Mouse (Mus musculus) heart, embryonic 13.5 days (tissue): ENCODE data around the gene Irs1. TPM values are rescaled to one million over a fixed set of nuclear protein-coding genes. Genes with fewer than 3 reads are reported as not detected.
A peak's percentile ranks its signal among the peaks of the same experiment; 100 is the strongest.

ENCODE experiments used
- ATAC-seq: fragments of 200-750 bp; cut with Nextera tagmentation; 2 replicates; pipeline ENCODE4 v1.8.0; 2017; ENCODE audit warnings: moderate TSS enrichment; ENCODE audit not compliant: insufficient number of reproducible peaks, low FRiP score, low TSS enrichment; ENCODE audit errors: extremely low read depth
- H3K27ac ChIP-seq: fragments of 300-500 bp; sonication (generic); replicated peaks from 2 replicates; pipeline ENCODE4 v1.5.1; 2015; ENCODE audit warnings: moderate library complexity, mild to moderate bottlenecking, inconsistent platforms
- H3K27me3 ChIP-seq: fragments of 300-500 bp; sonication (generic); replicated peaks from 2 replicates; pipeline ENCODE4 v1.6.1; 2015; ENCODE audit warnings: mild to moderate bottlenecking, inconsistent platforms
- H3K36me3 ChIP-seq: fragments of 300-500 bp; sonication (generic); 2 replicates; pipeline ENCODE4 v1.6.1; 2015; ENCODE audit warnings: mild to moderate bottlenecking, inconsistent platforms
- H3K4me1 ChIP-seq: fragments of 300-500 bp; sonication (generic); 2 replicates; pipeline ENCODE4 v1.6.1; 2015; ENCODE audit warnings: inconsistent platforms
- H3K4me2 ChIP-seq: fragments of 300-500 bp; sonication (generic); 2 replicates; pipeline ENCODE4 v1.6.1; 2015; ENCODE audit warnings: inconsistent platforms, mild to moderate bottlenecking, moderate library complexity
- H3K4me3 ChIP-seq: fragments of 300-500 bp; sonication (generic); 2 replicates; pipeline ENCODE4 v1.5.1; 2015; ENCODE audit warnings: moderate library complexity, mild to moderate bottlenecking, inconsistent platforms
- H3K9ac ChIP-seq: fragments of 300-500 bp; sonication (generic); 2 replicates; pipeline ENCODE4 v1.6.1; 2015; ENCODE audit warnings: inconsistent platforms, mild to moderate bottlenecking, moderate library complexity
- H3K9me3 ChIP-seq: fragments of 300-500 bp; sonication (generic); 2 replicates; pipeline ENCODE4 v1.6.1; 2016; ENCODE audit warnings: inconsistent platforms
- WGBS: fragments of 180-500 bp; shearing (Covaris S2); methylation state at CpG from one replicate; pipeline ENCODE4 v1.1.7; 2015; ENCODE audit warnings: mixed read lengths; 5-methylcytosine and 5-hydroxymethylcytosine counted together
- polyA plus RNA-seq: library from polyadenylated mRNA; unstranded; fragments of >200 nt; fragmentation: Nextera tagmentation; extraction: Ambion mirVana; gene quantifications from 2 replicates; pipeline ENCODE4 v1.2.1, GENCODE M21; 2015

Irs1 gene
- polyA plus RNA-seq = 9.3 and 9.5 TPM in 2 replicates

GRCm38 (mm10) chr1:82291151-82291797 lies at the start of gene Irs1:
Irs1 (minus strand) TSS chr1:82291416.
- H3K36me3 ChIP-seq = peaks cover 25% of the 10 kb centered on the region
- ATAC-seq = peak; percentile 83
- H3K9me3 ChIP-seq = no peaks in the 10 kb centered on the region
- H3K4me3 ChIP-seq = peak within 1 kb of the TSS; percentile 80
- peak within 1 kb of the TSS; percentile 95 for H3K9ac ChIP-seq
- peaks cover 40% of the 10 kb centered on the region for H3K4me1 ChIP-seq
- H3K27me3 ChIP-seq = peaks cover 43% of the 10 kb centered on the region
- under 1% methylated on average over 43 of the region's 60 CpGs for WGBS
- H3K27ac ChIP-seq = peak within 1 kb of the TSS; percentile 98
- H3K4me2 ChIP-seq = peak within 1 kb of the TSS; percentile 72

DNA sequence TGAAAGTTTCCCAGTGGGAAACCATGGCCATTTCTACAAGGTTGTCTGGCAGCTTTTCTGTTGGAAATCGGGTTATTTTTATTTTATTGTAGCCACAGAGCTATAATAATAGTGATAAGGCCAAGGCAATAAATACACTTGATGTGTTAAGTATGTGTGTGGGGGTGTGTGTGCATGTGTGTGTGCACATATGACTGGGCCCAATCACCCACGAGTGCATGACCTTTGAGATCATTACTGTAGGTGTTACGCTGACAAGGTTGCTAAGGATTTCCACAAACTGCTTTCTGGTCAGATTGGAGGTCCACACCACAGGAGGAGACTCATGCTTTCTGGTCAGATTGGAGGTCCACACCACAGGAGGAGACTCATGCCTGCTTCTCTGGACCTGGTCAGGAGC lies 43.3 kb upstream of the Irs1 start:
- H3K27ac ChIP-seq = no peak overlapping the region
- H3K27me3 ChIP-seq = no peaks in the 10 kb centered on the region
- no peaks in the 10 kb centered on the region for H3K9me3 ChIP-seq
- no peaks in the 10 kb centered on the region for H3K4me1 ChIP-seq
- H3K4me3 ChIP-seq = no peak overlapping the region
- no peaks in the 10 kb centered on the region for H3K36me3 ChIP-seq
- WGBS = 87% methylated on average over 3 of the region's 3 CpGs
- no peak for ATAC-seq
- no peak overlapping the region for H3K9ac ChIP-seq
- H3K4me2 ChIP-seq = no peak overlapping the region

- no peak for ATAC-seq
- Histone ChIP-seq H3K4me2 (no peak overlapping the region), H3K9ac (no peak overlapping the region)
These were observed 38.7 kb upstream of the Irs1 start for GRCm38 (mm10) chr1:82329954-82330247.

DNA sequence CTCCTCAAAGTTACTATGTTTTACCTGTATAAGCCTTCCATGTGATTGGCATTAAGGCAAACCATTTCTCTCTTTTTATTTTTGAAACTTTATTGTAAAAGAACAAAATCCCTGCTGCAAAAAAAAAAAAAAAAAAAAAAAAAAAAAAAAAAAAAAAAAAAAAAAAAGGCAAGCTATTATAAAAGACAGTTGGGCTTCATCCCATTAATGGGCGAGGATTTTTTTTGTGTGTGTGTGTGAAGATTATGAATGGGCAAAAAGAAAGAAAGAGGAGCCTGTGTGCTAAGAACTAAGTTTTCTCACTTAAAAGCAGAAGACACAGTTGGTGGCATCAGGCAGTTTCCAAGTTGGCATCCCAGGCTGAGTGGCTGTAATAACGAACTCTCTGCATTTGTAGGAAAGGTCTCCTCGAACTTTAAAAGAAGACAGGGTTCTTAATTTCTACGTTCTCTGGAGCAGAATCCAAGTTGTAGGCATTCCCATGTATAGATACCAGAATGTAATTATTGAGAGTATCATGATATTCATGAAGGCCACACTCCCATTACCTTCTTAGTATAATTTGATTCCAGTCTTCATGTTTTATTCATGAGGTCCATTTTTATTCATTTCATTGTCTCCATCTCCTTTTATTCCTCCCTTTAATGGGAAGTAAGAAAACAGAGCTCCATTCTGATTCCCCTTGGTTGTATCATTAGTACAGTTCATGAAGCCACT lies 38.2 kb upstream of the Irs1 start:
- Histone ChIP-seq H3K27ac (no peak overlapping the region), H3K4me3 (no peak overlapping the region), H3K36me3 (no peaks in the 10 kb centered on the region), H3K9ac (no peak overlapping the region), H3K27me3 (no peaks in the 10 kb centered on the region), H3K4me2 (no peak overlapping the region), H3K9me3 (no peaks in the 10 kb centered on the region), H3K4me1 (peaks cover 4% of the 10 kb centered on the region; the same call in 1 of the 2 replicates)
- 78% methylated on average over 4 of the region's 4 CpGs for WGBS
- no peak for ATAC-seq

More at GRCm38 (mm10) chr1:82329954-82330247, 38.7 kb upstream of the Irs1 start:
- Histone ChIP-seq H3K27me3 (no peaks in the 10 kb centered on the region), H3K4me1 (no peaks in the 10 kb centered on the region), H3K9me3 (no peaks in the 10 kb centered on the region), H3K36me3 (no peaks in the 10 kb centered on the region), H3K4me3 (no peak overlapping the region), H3K27ac (no peak overlapping the region)

DNA sequence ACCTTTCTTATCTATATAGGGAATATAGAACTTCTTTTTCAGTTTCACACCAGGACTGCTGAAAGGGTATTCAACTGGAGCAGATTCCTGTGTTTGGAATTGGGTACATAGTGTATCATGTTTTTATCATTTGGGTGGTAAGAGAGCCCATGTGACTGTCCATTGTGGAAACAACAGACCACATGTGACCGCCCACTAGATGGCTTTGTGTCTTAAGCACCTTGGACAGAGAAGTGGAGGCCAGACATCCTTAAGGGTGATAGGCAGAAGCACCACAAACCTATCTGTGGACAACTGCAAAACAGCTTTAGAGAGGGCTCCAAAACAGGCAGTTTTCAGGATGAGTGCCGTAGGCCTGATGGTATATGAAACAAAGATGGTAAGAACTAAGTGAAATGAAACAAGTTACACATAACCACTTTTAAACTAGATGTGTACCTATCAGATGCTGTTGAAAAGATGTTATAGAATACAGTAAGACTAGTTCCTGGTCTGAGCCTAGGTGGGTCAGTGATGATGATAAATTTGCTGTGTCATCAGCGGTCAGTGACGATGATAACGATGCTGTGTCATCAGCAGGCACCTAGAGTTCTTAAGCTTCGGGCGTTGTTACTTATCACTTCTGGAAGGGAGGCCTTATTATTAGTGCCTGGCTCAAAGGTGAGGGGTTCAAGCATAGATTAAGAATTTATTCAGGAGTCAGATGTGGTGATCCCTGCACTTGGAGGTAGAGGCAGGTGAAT lies 37.0 kb upstream of the Irs1 start:
- no peak overlapping the region for H3K27ac ChIP-seq
- no peak overlapping the region for H3K9ac ChIP-seq
- H3K9me3 ChIP-seq = no peaks in the 10 kb centered on the region
- no peak overlapping the region for H3K4me2 ChIP-seq
- H3K27me3 ChIP-seq = no peaks in the 10 kb centered on the region
- no peaks in the 10 kb centered on the region for H3K36me3 ChIP-seq
- no peak for ATAC-seq
- no peak overlapping the region for H3K4me3 ChIP-seq
- WGBS = 77% methylated on average over 7 of the region's 7 CpGs
- peaks cover 10% of the 10 kb centered on the region for H3K4me1 ChIP-seq

GRCm38 (mm10) chr1:82326120-82326519 lies 34.9 kb upstream of the Irs1 start:
- 85% methylated on average over 5 of the region's 5 CpGs for WGBS
- Histone ChIP-seq H3K36me3 (no peaks in the 10 kb centered on the region), H3K4me2 (no peak overlapping the region), H3K4me1 (peaks cover 10% of the 10 kb centered on the region), H3K27me3 (no peaks in the 10 kb centered on the region), H3K9me3 (no peaks in the 10 kb centered on the region), H3K27ac (no peak overlapping the region), H3K9ac (no peak overlapping the region), H3K4me3 (no peak overlapping the region)
- ATAC-seq = no peak

- Histone ChIP-seq H3K4me1 (peaks cover 10% of the 10 kb centered on the region), H3K9ac (no peak overlapping the region), H3K9me3 (no peaks in the 10 kb centered on the region), H3K27me3 (no peaks in the 10 kb centered on the region), H3K27ac (no peak overlapping the region), H3K4me2 (no peak overlapping the region), H3K36me3 (no peaks in the 10 kb centered on the region), H3K4me3 (no peak overlapping the region)
- ATAC-seq = no peak
- WGBS = 39% methylated on average over 4 of the region's 4 CpGs
These were observed 33.0 kb upstream of the Irs1 start for GRCm38 (mm10) chr1:82324131-82324785.

DNA sequence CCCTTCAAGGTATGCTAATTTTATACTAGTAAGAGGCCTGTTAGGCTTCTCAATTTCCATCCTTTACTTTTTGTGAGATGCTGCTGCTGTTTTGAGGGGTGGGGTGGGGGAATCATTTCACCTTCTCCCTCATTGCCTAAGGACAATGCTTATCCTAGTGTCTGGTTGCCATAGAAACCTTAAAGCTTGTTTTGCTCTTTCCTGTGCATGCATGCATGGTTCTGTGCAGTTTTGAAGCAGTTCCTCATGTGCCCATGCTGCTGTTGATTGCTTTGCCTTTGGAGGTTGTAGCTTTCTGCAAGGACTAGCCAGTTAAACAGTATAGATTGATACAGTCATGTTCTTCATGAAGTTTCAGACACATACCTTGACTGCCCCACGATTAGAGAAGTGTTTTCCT lies 30.2 kb upstream of the Irs1 start:
- peaks cover 21% of the 10 kb centered on the region for H3K4me1 ChIP-seq
- H3K9me3 ChIP-seq = no peaks in the 10 kb centered on the region
- no peak for ATAC-seq
- no peaks in the 10 kb centered on the region for H3K27me3 ChIP-seq
- H3K36me3 ChIP-seq = no peaks in the 10 kb centered on the region
- H3K4me3 ChIP-seq = no peak overlapping the region
- 74% methylated on average over 1 of the region's 1 CpGs for WGBS
- no peak overlapping the region for H3K4me2 ChIP-seq
- H3K9ac ChIP-seq = no peak overlapping the region
- no peak overlapping the region for H3K27ac ChIP-seq

DNA sequence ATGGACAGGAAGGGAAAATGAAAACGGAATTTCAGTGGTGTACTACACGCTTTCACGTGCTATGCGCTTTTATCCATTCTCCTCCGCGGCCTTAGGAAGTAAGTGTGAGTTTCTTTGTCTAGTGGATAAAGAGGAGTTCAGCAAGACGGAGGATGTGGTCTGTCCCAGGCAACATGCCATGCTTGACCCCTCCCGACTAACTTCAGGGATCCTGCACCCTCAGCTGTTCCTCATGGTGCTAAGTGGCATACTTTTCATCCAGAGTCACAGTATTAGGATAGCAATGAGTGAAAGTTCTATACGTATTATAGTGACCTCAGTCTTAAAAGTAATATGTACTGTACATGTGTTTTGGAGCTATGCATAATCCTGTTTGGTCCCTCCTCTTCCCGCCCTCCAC lies 29.6 kb upstream of the Irs1 start:
- H3K36me3 ChIP-seq = no peaks in the 10 kb centered on the region
- H3K4me1 ChIP-seq = peaks cover 23% of the 10 kb centered on the region
- H3K9ac ChIP-seq = no peak overlapping the region
- H3K9me3 ChIP-seq = no peaks in the 10 kb centered on the region
- H3K27ac ChIP-seq = no peak overlapping the region
- H3K4me2 ChIP-seq = no peak overlapping the region
- no peaks in the 10 kb centered on the region for H3K27me3 ChIP-seq
- no peak overlapping the region for H3K4me3 ChIP-seq
- no peak for ATAC-seq
- 87% methylated on average over 10 of the region's 10 CpGs for WGBS

DNA sequence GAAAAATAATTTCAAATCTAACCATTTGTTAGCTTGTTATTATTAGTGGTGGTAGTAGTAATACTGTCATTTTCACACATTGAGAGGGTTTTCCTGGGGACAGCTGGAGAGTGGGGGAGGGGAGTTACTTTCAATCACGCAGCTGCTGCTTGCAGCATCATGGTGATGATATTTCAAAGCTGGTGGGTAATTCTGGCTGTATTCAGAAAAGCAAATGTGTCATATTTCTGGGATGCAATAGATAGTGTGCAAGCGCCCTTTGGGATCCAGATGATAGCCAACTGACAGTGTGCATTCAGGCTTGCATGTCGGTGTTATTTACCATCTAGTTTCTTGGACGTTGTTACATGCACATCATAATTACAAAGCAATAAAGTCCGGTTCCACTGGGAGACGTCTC lies 29.2 kb upstream of the Irs1 start:
- H3K27me3 ChIP-seq = no peaks in the 10 kb centered on the region
- H3K9ac ChIP-seq = no peak overlapping the region
- no peak for ATAC-seq
- H3K4me1 ChIP-seq = peaks cover 24% of the 10 kb centered on the region
- no peak overlapping the region for H3K4me2 ChIP-seq
- WGBS = 86% methylated on average over 6 of the region's 6 CpGs
- no peak overlapping the region for H3K27ac ChIP-seq
- no peaks in the 10 kb centered on the region for H3K9me3 ChIP-seq
- no peaks in the 10 kb centered on the region for H3K36me3 ChIP-seq
- H3K4me3 ChIP-seq = no peak overlapping the region

- Histone ChIP-seq H3K9ac (peak overlapping the region; percentile 97), H3K9me3 (no peaks in the 10 kb centered on the region), H3K36me3 (no peaks in the 10 kb centered on the region), H3K4me2 (peak overlapping the region; percentile 86), H3K4me3 (peak overlapping the region; percentile 98), H3K27me3 (peaks cover 14% of the 10 kb centered on the region), H3K4me1 (peaks cover 14% of the 10 kb centered on the region), H3K27ac (peak overlapping the region; percentile 96)
- no peak; the same call in 1 of the 2 replicates for ATAC-seq
- 0% methylated on average over 24 of the region's 26 CpGs for WGBS
These were observed 25.5 kb upstream of the Irs1 start for GRCm38 (mm10) chr1:82316746-82317126.
